Mouse (Mus musculus) heart, embryonic 12.5 days (tissue): Measurements from ENCODE around the gene Slk. TPM values are rescaled to one million over a fixed set of nuclear protein-coding genes. Genes with fewer than 3 reads are reported as not detected.

ENCODE experiments used
- ATAC-seq: fragments of 200-750 bp; cut with Nextera tagmentation; 2 replicates; pipeline ENCODE4 v1.8.0; 2017; ENCODE audit warnings: moderate TSS enrichment, moderate library complexity; ENCODE audit not compliant: insufficient number of reproducible peaks, low FRiP score
- H3K27ac ChIP-seq: fragments of 300-500 bp; sonication (generic); 2 replicates; pipeline ENCODE4 v1.5.1; 2016; ENCODE audit warnings: mild to moderate bottlenecking, moderate library complexity; ENCODE audit not compliant: poor library complexity, severe bottlenecking
- H3K27me3 ChIP-seq: fragments of 300-500 bp; sonication (generic); replicated peaks from 2 replicates; pipeline ENCODE4 v1.6.1; 2016; ENCODE audit warnings: mild to moderate bottlenecking, moderate library complexity
- H3K36me3 ChIP-seq: fragments of 300-500 bp; sonication (generic); 2 replicates; pipeline ENCODE4 v1.6.1; 2016; ENCODE audit warnings: mild to moderate bottlenecking, moderate library complexity
- H3K4me1 ChIP-seq: fragments of 300-500 bp; sonication (generic); replicated peaks from 2 replicates; pipeline ENCODE4 v1.6.1; 2016; ENCODE audit warnings: mild to moderate bottlenecking
- H3K4me2 ChIP-seq: fragments of 300-500 bp; sonication (generic); 2 replicates; pipeline ENCODE4 v1.6.1; 2016; ENCODE audit warnings: mild to moderate bottlenecking, moderate library complexity
- H3K4me3 ChIP-seq: fragments of 300-500 bp; sonication (generic); 2 replicates; pipeline ENCODE4 v1.5.1; 2016; ENCODE audit warnings: mild to moderate bottlenecking
- H3K9ac ChIP-seq: fragments of 300-500 bp; sonication (generic); 2 replicates; pipeline ENCODE4 v1.6.1; 2016; ENCODE audit warnings: mild to moderate bottlenecking, moderate library complexity
- H3K9me3 ChIP-seq: fragments of 300-500 bp; sonication (generic); replicated peaks from 2 replicates; pipeline ENCODE4 v1.6.1; 2016; ENCODE audit warnings: mild to moderate bottlenecking, moderate library complexity
- WGBS: fragments of 180-500 bp; shearing (Covaris S2); methylation state at CpG from one replicate; pipeline ENCODE4 v1.1.7; 2016; 5-methylcytosine and 5-hydroxymethylcytosine counted together
- polyA plus RNA-seq: library from polyadenylated mRNA; unstranded; fragments of >200 nt; fragmentation: Nextera tagmentation; extraction: Ambion mirVana; gene quantifications from 2 replicates; pipeline ENCODE4 v1.2.1, GENCODE M21; 2016

Slk gene
- polyA plus RNA-seq: 12.6 and 13.0 TPM in 2 replicates

GRCm38 (mm10) chr19:47579225-47579787, at the start of gene Slk:
Gene Slk (plus strand): TSS chr19:47579678.
- H3K27ac ChIP-seq: peak within 1 kb of the TSS; percentile 95
- H3K4me2 ChIP-seq: peak within 1 kb of the TSS; percentile 92
- H3K27me3 ChIP-seq: no peaks in the 10 kb centered on the region
- no peaks in the 10 kb centered on the region for H3K36me3 ChIP-seq
- H3K9ac ChIP-seq: peak within 1 kb of the TSS; percentile 99
- peak; percentile 91 for ATAC-seq
- peaks cover 21% of the 10 kb centered on the region for H3K4me1 ChIP-seq
- H3K4me3 ChIP-seq: peak within 1 kb of the TSS; percentile 85
- WGBS: under 1% methylated on average over 81 of the region's 83 CpGs
- H3K9me3 ChIP-seq: no peaks in the 10 kb centered on the region

GRCm38 (mm10) chr19:47531309-47531708, 48.2 kb upstream of the Slk start:
- H3K9me3 ChIP-seq: no peaks in the 10 kb centered on the region; the same call in 1 of the 2 replicates
- no peak overlapping the region for H3K4me2 ChIP-seq
- peaks cover 22% of the 10 kb centered on the region for H3K4me1 ChIP-seq
- no peaks in the 10 kb centered on the region for H3K27me3 ChIP-seq
- H3K4me3 ChIP-seq: no peak overlapping the region
- WGBS: 82% methylated on average over 5 of the region's 5 CpGs
- peaks cover 47% of the 10 kb centered on the region for H3K36me3 ChIP-seq
- ATAC-seq: no peak
- no peak overlapping the region; the same call in 1 of the 2 replicates for H3K27ac ChIP-seq
- no peak overlapping the region for H3K9ac ChIP-seq

- H3K27me3 ChIP-seq: no peaks in the 10 kb centered on the region
- no peaks in the 10 kb centered on the region; the same call in 1 of the 2 replicates for H3K9me3 ChIP-seq
- no peak for ATAC-seq
- peaks cover 16% of the 10 kb centered on the region for H3K4me1 ChIP-seq
- 88% methylated on average over 3 of the region's 3 CpGs for WGBS
- no peak overlapping the region for H3K27ac ChIP-seq
- no peak overlapping the region for H3K4me3 ChIP-seq
- no peak overlapping the region for H3K9ac ChIP-seq
- peaks cover 40% of the 10 kb centered on the region for H3K36me3 ChIP-seq
- H3K4me2 ChIP-seq: no peak overlapping the region
These were observed 47.0 kb upstream of the Slk start for GRCm38 (mm10) chr19:47532449-47532848.

- Histone ChIP-seq H3K9ac (no peak overlapping the region), H3K9me3 (no peaks in the 10 kb centered on the region; the same call in 1 of the 2 replicates), H3K27ac (no peak overlapping the region), H3K4me1 (peaks cover 31% of the 10 kb centered on the region), H3K27me3 (no peaks in the 10 kb centered on the region), H3K4me2 (no peak overlapping the region), H3K4me3 (no peak overlapping the region), H3K36me3 (peaks cover 27% of the 10 kb centered on the region)
- no peak for ATAC-seq
- 65% methylated on average over 1 of the region's 1 CpGs for WGBS
These were observed 45.3 kb upstream of the Slk start for GRCm38 (mm10) chr19:47534131-47534530.

- peak; percentile 96 for ATAC-seq
- H3K27me3 ChIP-seq: no peaks in the 10 kb centered on the region
- no peaks in the 10 kb centered on the region; the same call in 1 of the 2 replicates for H3K9me3 ChIP-seq
- peak overlapping the region; percentile 59 for H3K4me3 ChIP-seq
- peaks cover 18% of the 10 kb centered on the region for H3K36me3 ChIP-seq
- peak overlapping the region; percentile 90 for H3K27ac ChIP-seq
- H3K9ac ChIP-seq: peak overlapping the region; percentile 75
- peak overlapping the region; percentile 77 for H3K4me2 ChIP-seq
- whole genome bisulfite sequencing: 4% methylated on average over 39 of the region's 39 CpGs
- peaks cover 38% of the 10 kb centered on the region for H3K4me1 ChIP-seq
These were observed 42.8 kb upstream of the Slk start for GRCm38 (mm10) chr19:47536521-47537299.

GRCm38 (mm10) chr19:47537300-47537792, 42.1 kb upstream of the Slk start, which contains the start of gene Stn1:
Gene Stn1 (minus strand): TSS chr19:47537507.
- peak within 1 kb of the TSS; percentile 75 for H3K9ac ChIP-seq
- H3K4me2 ChIP-seq: peak within 1 kb of the TSS; percentile 77
- H3K9me3 ChIP-seq: no peaks in the 10 kb centered on the region; the same call in 1 of the 2 replicates
- peaks cover 44% of the 10 kb centered on the region for H3K4me1 ChIP-seq
- peak; percentile 34; the same call in 1 of the 2 replicates for ATAC-seq
- H3K27me3 ChIP-seq: no peaks in the 10 kb centered on the region
- peak within 1 kb of the TSS; percentile 90 for H3K27ac ChIP-seq
- 1% methylated on average over 10 of the region's 10 CpGs for WGBS
- peak within 1 kb of the TSS; percentile 59 for H3K4me3 ChIP-seq
- peaks cover 14% of the 10 kb centered on the region for H3K36me3 ChIP-seq

- Histone ChIP-seq H3K36me3 (peaks cover 8% of the 10 kb centered on the region), H3K4me1 (peaks cover 48% of the 10 kb centered on the region), H3K27ac (peak overlapping the region; percentile 90), H3K9me3 (no peaks in the 10 kb centered on the region), H3K4me3 (no peak overlapping the region), H3K9ac (peak overlapping the region; percentile 52; the same call in 1 of the 2 replicates), H3K4me2 (peak overlapping the region; percentile 77), H3K27me3 (no peaks in the 10 kb centered on the region)
- 46% methylated on average over 6 of the region's 6 CpGs for WGBS
- ATAC-seq: 0 out of 2 replicates have a peak, but pooled peaks have one; percentile 10
These were observed 41.6 kb upstream of the Slk start for GRCm38 (mm10) chr19:47537879-47538278.

GRCm38 (mm10) chr19:47538801-47539200, 40.7 kb upstream of the Slk start:
- 5% methylated on average over 6 of the region's 6 CpGs for WGBS
- ATAC-seq: 0 out of 2 replicates have a peak, but pooled peaks have one; percentile 27
- Histone ChIP-seq H3K36me3 (peaks cover 3% of the 10 kb centered on the region; the same call in 1 of the 2 replicates), H3K27me3 (no peaks in the 10 kb centered on the region), H3K9me3 (no peaks in the 10 kb centered on the region), H3K4me2 (peak overlapping the region; percentile 44), H3K27ac (peak overlapping the region; percentile 90), H3K9ac (no peak overlapping the region; the same call in 1 of the 2 replicates), H3K4me3 (no peak overlapping the region), H3K4me1 (peaks cover 48% of the 10 kb centered on the region)

- Histone ChIP-seq H3K4me1 (peaks cover 32% of the 10 kb centered on the region), H3K36me3 (no peaks in the 10 kb centered on the region), H3K4me2 (peak overlapping the region; percentile 17; the same call in 1 of the 2 replicates), H3K27ac (peak overlapping the region; percentile 36; the same call in 1 of the 2 replicates), H3K9me3 (no peaks in the 10 kb centered on the region), H3K4me3 (no peak overlapping the region), H3K9ac (no peak overlapping the region), H3K27me3 (no peaks in the 10 kb centered on the region)
- 37% methylated on average over 7 of the region's 7 CpGs for WGBS
- no peak for ATAC-seq
These were observed 37.0 kb upstream of the Slk start for GRCm38 (mm10) chr19:47542441-47542840.

GRCm38 (mm10) chr19:47545055-47545454, 34.4 kb upstream of the Slk start:
- H3K9ac ChIP-seq: no peak overlapping the region
- H3K27ac ChIP-seq: no peak overlapping the region
- ATAC-seq: no peak
- no peaks in the 10 kb centered on the region for H3K9me3 ChIP-seq
- no peak overlapping the region for H3K4me2 ChIP-seq
- no peaks in the 10 kb centered on the region for H3K27me3 ChIP-seq
- no peaks in the 10 kb centered on the region for H3K36me3 ChIP-seq
- 70% methylated on average over 3 of the region's 3 CpGs for WGBS
- H3K4me3 ChIP-seq: no peak overlapping the region
- peaks cover 15% of the 10 kb centered on the region; the same call in 1 of the 2 replicates for H3K4me1 ChIP-seq

GRCm38 (mm10) chr19:47545528-47545927, 34.0 kb upstream of the Slk start:
- Histone ChIP-seq H3K4me2 (no peak overlapping the region), H3K9ac (no peak overlapping the region), H3K4me1 (peaks cover 15% of the 10 kb centered on the region; the same call in 1 of the 2 replicates), H3K27ac (no peak overlapping the region), H3K36me3 (no peaks in the 10 kb centered on the region), H3K27me3 (no peaks in the 10 kb centered on the region), H3K4me3 (no peak overlapping the region), H3K9me3 (no peaks in the 10 kb centered on the region)
- ATAC-seq: no peak
